Mouse (Mus musculus) myocyte (in vitro differentiated cells): ENCODE results near the gene Lrrc34.

Experiments used
- CEBPB ChIP-seq: IDR thresholded peaks from 2 replicates; pipeline ENCODE4 v1.6.1; 2011; ENCODE audit warnings: mild to moderate bottlenecking, moderate library complexity; ENCODE audit not compliant: poor library complexity, insufficient read depth, severe bottlenecking
- E2F4 ChIP-seq: IDR thresholded peaks from one replicate; pipeline ENCODE4 v1.6.1; 2011; ENCODE audit warnings: mild to moderate bottlenecking, control low read depth, moderate library complexity; ENCODE audit not compliant: insufficient read depth
- MAX ChIP-seq: IDR thresholded peaks from one replicate; pipeline ENCODE4 v1.6.1; 2011; ENCODE audit warnings: low read depth, mild to moderate bottlenecking, control low read depth
- MYOD1 ChIP-seq, 3 experiments: IDR thresholded peaks; one replicate each; pipeline ENCODE4 v1.6.1; 2011; ENCODE audit warnings: control low read depth in 2 of 3, low read depth in 2 of 3, mild to moderate bottlenecking in 2 of 3, moderate library complexity in 1 of 3; ENCODE audit not compliant: insufficient read length in 2 of 3, control insufficient read depth in 1 of 3
- MYOG ChIP-seq, 3 experiments: IDR thresholded peaks; one replicate each; pipeline ENCODE4 v1.6.1; 2011; ENCODE audit warnings: control low read depth in 2 of 3, low read depth in 2 of 3, mild to moderate bottlenecking in 2 of 3; ENCODE audit not compliant: insufficient read length in 2 of 3, control insufficient read depth in 1 of 3, insufficient read depth in 1 of 3
- POLR2A ChIP-seq: IDR thresholded peaks from one replicate; pipeline ENCODE4 v1.6.1; 2011; ENCODE audit warnings: low read depth, mild to moderate bottlenecking, control low read depth, moderate library complexity; ENCODE audit not compliant: insufficient read length
- POLR2AphosphoS2 ChIP-seq: IDR thresholded peaks from one replicate; pipeline ENCODE4 v1.6.1; 2011; ENCODE audit warnings: low read depth, control low read depth; ENCODE audit not compliant: insufficient read length
- SRF ChIP-seq: IDR thresholded peaks from one replicate; pipeline ENCODE4 v1.6.1; 2011; ENCODE audit warnings: low read depth; ENCODE audit not compliant: control insufficient read depth, insufficient read length
- TCF12 ChIP-seq: IDR thresholded peaks from one replicate; pipeline ENCODE4 v1.6.1; 2011; ENCODE audit warnings: mild to moderate bottlenecking, control low read depth; ENCODE audit not compliant: poor library complexity, insufficient read depth, severe bottlenecking
- USF1 ChIP-seq: IDR thresholded peaks from one replicate; pipeline ENCODE4 v1.6.1; 2011; ENCODE audit warnings: low read depth, mild to moderate bottlenecking, control low read depth, moderate library complexity

DNA sequence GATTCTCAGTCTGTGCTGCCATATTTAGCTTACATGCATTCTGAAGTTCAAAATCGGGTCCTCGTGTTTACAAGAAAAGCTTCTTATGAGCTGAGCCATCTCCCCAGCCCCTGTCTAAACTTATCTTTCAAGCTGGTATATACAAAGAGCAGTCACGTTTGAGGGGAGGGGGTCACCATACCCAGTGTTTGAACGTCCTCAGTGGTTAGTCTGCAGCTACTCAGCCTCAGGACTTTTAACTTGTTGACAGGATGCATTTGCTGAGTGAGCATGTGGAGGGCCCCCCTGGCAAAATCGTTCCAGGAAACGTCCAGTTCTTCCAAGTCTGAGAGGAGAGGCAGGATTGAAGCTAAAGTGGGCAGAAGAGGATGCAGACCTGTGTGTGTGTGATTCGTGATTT lies 43.3 kb upstream of the Lrrc34 start:
- TF ChIP-seq POLR2AphosphoS2 (no peak), MYOD1 (IDR thresholded peaks at IDR 0.05; ENCODE audit: control insufficient read depth in 1 of 3, insufficient read length in 2 of 3, low read depth in 2 of 3) (no peak), MYOG (IDR thresholded peaks at IDR 0.05; ENCODE audit: control insufficient read depth in 1 of 3, insufficient read depth in 1 of 3, insufficient read length in 2 of 3, low read depth in 2 of 3) (no peak), POLR2A (no peak), USF1 (no peak), CEBPB (no peak), MAX (no peak), SRF (no peak), E2F4 (no peak), TCF12 (no peak)
